Mouse (Mus musculus): ENCODE results near the gene Micu1. TPM values are rescaled to one million over a fixed set of nuclear protein-coding genes. Genes with fewer than 3 reads are reported as not detected.
"Not testable (repeated sequence)": the region's sequence is repeated elsewhere in the genome, so short reads cannot be mapped to it uniquely, and the experiment has no call there.

The Micu1 gene
- 42.0 and 46.6 TPM in 2 replicates for polyA plus RNA-seq (2012; ENCODE audit: insufficient read depth, insufficient read length, missing spikeins)

DNA sequence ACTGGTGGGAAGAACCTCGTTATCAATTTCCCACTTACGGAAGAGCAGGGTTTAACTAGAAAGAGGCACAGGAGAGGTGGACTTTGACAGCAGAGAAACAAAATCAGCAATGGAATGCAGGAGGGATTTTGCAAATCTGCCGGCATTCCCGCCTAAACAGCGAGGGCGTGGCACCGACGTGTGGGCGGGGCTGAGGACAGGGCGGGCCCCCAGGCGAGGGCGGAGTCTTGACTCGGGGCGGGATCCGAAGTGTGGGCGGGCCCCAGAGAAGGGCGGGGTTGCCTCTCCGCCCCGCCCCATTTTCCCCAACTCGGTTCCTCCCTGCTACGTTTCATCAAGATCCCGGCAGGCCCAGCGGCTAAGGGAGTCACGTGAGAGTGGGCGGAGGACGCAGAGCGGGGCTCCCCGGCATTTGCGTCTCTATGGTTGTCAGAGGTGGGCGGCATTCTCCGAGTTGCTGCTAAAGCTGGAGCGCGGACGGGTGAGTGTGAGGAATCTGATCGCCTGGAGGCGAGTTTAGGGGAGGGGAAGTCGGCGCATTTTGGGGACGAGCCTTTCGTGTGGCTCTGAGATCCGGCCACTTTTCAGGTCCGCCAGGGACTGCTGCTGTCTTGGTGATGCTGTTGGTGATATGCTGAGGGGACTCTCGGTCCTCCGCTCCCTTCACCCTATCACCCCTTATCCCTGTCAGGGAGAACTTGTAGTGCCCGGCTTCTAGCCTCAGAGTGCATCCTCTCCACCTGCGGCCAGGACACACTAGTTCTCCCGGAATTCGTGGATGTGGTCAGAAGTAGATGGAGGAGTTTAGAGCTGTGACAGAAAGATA, at the start of gene Micu1:
Gene Micu1 (plus strand): TSS at position 271 of the 826 bp plus-strand sequence.
- H3K4me1 ChIP-seq (ENCODE audit: control insufficient read depth, insufficient read depth, low read length): peaks cover 9% of the 10 kb centered on the region
- no peak for TF ChIP-seq CTCF (IDR thresholded peaks at IDR 0.05; ENCODE audit: low read depth, low read length)
- TF ChIP-seq POLR2A (IDR thresholded peaks at IDR 0.05; ENCODE audit: borderline replicate concordance, low read depth, low read length): no peak
- peak within 1 kb of the TSS; percentile 15 for H3K27ac ChIP-seq (ENCODE audit: insufficient read depth, low read depth, low read length)
- peak within 1 kb of the TSS; percentile 80 for H3K4me3 ChIP-seq (ENCODE audit: insufficient read depth, low read length)

DNA sequence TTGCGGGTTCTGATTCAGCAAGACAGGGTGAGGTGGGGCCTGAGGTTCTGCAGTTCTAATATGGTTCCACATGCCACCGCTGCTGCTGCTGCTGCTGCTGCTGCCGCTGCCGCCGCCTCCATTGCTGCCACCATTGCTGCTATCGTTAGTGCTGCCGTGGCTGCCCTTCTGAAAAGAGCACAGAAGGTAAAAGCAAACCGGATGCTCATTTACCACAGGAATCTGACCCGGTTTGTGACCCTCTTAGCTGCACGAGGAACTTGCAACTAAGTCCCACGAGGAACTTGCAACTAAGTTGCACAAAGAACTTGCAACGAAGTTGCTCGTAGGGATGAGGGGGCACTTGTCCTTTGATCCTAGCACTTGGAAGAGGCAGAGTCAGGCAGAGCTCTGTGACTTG, 45.5 kb upstream of the Micu1 start:
- TF ChIP-seq POLR2A (IDR thresholded peaks at IDR 0.05; ENCODE audit: borderline replicate concordance, low read depth, low read length) (no peak), CTCF (IDR thresholded peaks at IDR 0.05; ENCODE audit: low read depth, low read length) (no peak)
- no peak overlapping the region for H3K27ac ChIP-seq (ENCODE audit: insufficient read depth, low read depth, low read length)
- H3K4me3 ChIP-seq (ENCODE audit: insufficient read depth, low read length): no peak overlapping the region
- H3K4me1 ChIP-seq (ENCODE audit: control insufficient read depth, insufficient read depth, low read length): peaks cover 2% of the 10 kb centered on the region; the same call in 1 of the 2 replicates

DNA sequence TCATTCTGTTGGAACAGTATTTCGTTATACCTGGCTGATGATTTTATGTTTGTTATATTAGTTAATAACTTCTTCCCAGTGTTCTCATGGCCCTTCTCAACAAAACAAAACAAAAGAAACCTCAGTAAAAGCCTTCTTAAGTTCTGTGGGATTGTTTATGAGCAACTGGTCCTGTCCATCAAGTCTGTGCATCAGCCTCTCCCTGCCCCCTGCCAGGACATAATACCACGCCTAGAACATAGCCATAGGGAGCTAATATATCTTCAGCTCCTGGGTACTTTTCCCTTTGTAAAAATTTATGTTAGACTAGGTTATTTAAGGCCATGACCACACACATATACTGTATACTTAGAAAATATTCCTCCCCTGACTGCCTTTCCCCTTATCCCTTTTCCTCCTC, 37.5 kb upstream of the Micu1 start:
- TF ChIP-seq CTCF (IDR thresholded peaks at IDR 0.05; ENCODE audit: low read depth, low read length) (no peak), POLR2A (IDR thresholded peaks at IDR 0.05; ENCODE audit: borderline replicate concordance, low read depth, low read length) (no peak)
- Histone ChIP-seq H3K27ac (ENCODE audit: insufficient read depth, low read depth, low read length) (no peak overlapping the region), H3K4me1 (ENCODE audit: control insufficient read depth, insufficient read depth, low read length) (peaks cover 17% of the 10 kb centered on the region), H3K4me3 (ENCODE audit: insufficient read depth, low read length) (no peak overlapping the region)

DNA sequence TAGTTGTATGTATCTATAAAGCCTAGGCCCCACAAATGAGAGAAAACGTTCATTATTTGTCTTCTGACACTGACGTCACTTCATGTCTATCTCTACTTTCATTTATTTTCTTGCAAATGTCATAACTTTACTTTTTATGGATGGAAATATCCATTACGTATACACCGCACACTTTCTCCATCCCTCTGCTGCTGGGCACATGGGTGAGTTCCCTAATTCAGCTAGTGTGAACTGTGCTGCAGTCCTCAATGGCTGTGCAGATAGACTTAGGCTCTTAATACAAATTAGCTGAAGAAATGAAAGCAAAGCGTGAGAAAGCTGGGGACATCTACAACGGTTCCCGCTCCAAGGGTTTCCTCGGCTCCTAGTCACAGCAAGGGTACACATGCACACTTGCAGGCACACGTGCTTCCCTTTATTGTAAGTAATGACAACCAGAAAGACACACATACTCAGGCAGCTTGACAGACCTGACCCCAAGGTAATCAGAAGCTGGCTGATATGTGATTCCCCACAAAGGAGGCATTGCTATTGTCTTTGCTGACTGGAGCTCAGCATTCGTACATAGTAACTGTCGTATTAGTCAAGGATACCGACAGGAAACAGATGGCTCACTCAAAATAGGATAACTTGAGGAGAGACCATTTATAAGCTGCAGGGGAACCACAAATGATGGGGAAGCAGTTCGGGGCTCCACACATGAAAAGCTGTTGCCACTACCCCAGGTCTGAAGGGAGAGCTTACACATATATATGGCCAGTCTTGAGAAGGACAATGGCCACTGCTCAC, 36.6 kb upstream of the Micu1 start:
- peaks cover 17% of the 10 kb centered on the region for H3K4me1 ChIP-seq (ENCODE audit: control insufficient read depth, insufficient read depth, low read length)
- H3K4me3 ChIP-seq (ENCODE audit: insufficient read depth, low read length): no peak overlapping the region
- no peak overlapping the region for H3K27ac ChIP-seq (ENCODE audit: insufficient read depth, low read depth, low read length)
- TF ChIP-seq POLR2A (IDR thresholded peaks at IDR 0.05; ENCODE audit: borderline replicate concordance, low read depth, low read length) (no peak), CTCF (IDR thresholded peaks at IDR 0.05; ENCODE audit: low read depth, low read length) (no peak)

DNA sequence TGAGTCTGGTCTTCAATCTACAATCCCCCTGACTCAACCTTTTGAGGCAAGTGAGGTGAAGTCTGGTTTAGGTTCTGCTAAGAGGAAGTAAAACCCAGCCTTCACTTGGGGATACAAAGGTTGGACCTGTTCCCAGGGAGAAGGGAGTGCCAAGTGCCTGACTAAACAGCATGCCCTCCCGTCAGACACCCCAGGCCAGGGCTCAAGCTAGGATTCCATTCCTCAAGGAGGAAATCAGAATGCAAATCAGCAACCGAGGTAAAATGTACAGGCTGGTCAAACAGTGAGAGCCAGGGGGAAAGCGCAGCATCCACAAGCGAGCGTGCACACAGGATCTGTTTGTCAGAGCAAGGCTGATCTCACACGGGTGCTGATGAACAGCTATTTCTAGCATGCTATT, 34.9 kb upstream of the Micu1 start:
- H3K4me3 ChIP-seq (ENCODE audit: insufficient read depth, low read length): no peak overlapping the region
- no peak overlapping the region for H3K27ac ChIP-seq (ENCODE audit: insufficient read depth, low read depth, low read length)
- peaks cover 17% of the 10 kb centered on the region for H3K4me1 ChIP-seq (ENCODE audit: control insufficient read depth, insufficient read depth, low read length)
- TF ChIP-seq POLR2A (IDR thresholded peaks at IDR 0.05; ENCODE audit: borderline replicate concordance, low read depth, low read length): no peak
- no peak for TF ChIP-seq CTCF (IDR thresholded peaks at IDR 0.05; ENCODE audit: low read depth, low read length)

DNA sequence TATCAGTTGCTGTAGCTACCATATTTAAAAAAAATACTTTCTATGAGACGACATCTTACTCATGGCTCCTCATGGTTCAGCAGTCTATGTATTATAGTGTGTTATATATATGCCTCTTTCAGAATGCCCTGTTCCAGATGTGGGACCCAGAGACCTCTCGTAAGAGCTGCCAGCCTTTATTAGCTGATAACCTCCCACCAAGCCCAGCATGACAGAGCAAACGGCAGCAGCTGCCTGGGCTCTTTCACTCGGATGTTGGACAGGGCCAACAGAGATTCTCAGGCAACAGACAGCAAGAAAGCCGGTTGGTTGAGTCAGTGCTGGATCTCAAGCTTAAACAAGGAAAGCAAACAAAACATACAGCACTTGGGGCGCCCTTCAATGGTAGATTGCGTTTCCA, 33.8 kb upstream of the Micu1 start:
- no peak for TF ChIP-seq CTCF (IDR thresholded peaks at IDR 0.05; ENCODE audit: low read depth, low read length)
- TF ChIP-seq POLR2A (IDR thresholded peaks at IDR 0.05; ENCODE audit: borderline replicate concordance, low read depth, low read length): no peak
- Histone ChIP-seq H3K27ac (ENCODE audit: insufficient read depth, low read depth, low read length) (no peak overlapping the region), H3K4me1 (ENCODE audit: control insufficient read depth, insufficient read depth, low read length) (peaks cover 17% of the 10 kb centered on the region), H3K4me3 (ENCODE audit: insufficient read depth, low read length) (no peak overlapping the region)

DNA sequence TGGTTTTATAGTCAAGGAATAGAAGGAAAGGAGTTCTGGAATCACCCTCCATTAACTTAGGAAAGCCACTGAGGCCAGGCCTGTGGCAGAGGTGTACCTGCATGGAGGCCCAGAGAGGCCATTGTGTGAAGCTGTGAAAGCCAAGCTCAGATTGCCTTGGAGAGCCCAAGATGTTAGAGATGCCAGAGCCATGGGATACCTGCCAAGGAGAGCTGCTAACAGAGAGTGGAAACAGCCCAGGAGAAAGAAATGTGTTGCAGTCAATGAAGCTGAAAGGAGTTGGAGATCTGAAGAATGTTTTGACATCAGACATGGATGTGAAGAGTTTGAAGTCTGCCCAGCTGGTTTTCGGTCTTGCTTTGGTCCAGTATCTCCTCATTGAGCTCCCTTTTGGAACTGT, 24.4 kb upstream of the Micu1 start:
- TF ChIP-seq CTCF (IDR thresholded peaks at IDR 0.05; ENCODE audit: low read depth, low read length): no peak
- no peak for TF ChIP-seq POLR2A (IDR thresholded peaks at IDR 0.05; ENCODE audit: borderline replicate concordance, low read depth, low read length)
- Histone ChIP-seq H3K4me3 (ENCODE audit: insufficient read depth, low read length) (no peak overlapping the region), H3K27ac (ENCODE audit: insufficient read depth, low read depth, low read length) (no peak overlapping the region), H3K4me1 (ENCODE audit: control insufficient read depth, insufficient read depth, low read length) (no peaks in the 10 kb centered on the region)

DNA sequence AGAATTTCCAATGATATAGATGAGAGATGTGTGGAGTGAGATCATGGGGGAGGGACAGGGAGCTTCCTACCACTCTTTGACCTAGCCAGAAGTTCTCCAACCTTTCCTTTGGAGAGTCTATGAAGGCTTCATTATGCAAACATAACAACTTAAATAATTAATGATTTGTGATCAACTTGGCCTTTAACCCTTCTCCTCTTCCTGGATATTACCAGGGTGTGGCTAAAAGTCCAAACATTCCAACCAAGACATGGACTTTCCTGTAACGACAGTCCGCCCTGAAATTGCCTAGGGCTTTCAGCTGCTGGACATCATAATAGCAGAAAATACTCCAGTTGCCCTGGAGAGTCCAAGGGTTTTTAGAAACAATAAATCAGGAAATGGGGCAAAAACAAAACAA, 23.1 kb upstream of the Micu1 start:
- Histone ChIP-seq H3K27ac (ENCODE audit: insufficient read depth, low read depth, low read length) (no peak overlapping the region), H3K4me3 (ENCODE audit: insufficient read depth, low read length) (no peak overlapping the region), H3K4me1 (ENCODE audit: control insufficient read depth, insufficient read depth, low read length) (no peaks in the 10 kb centered on the region)
- no peak for TF ChIP-seq POLR2A (IDR thresholded peaks at IDR 0.05; ENCODE audit: borderline replicate concordance, low read depth, low read length)
- TF ChIP-seq CTCF (IDR thresholded peaks at IDR 0.05; ENCODE audit: low read depth, low read length): no peak

DNA sequence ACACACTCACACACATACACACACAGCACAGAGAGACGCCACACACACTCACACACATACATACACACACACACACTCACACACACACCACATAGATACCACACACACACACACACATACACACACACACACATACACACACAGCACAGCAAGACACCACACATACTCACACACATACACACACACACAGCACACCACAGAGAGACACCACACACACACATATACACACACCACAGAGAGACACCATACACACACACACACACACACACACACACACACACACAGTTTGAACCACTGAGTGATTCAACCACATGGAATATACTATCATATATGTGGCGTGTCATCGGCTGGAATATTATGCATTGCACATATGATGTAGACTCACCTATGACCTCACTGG, 16.7 kb upstream of the Micu1 start:
- H3K27ac ChIP-seq (ENCODE audit: insufficient read depth, low read depth, low read length); H3K4me3 ChIP-seq (ENCODE audit: insufficient read depth, low read length): not testable (repeated sequence)

DNA sequence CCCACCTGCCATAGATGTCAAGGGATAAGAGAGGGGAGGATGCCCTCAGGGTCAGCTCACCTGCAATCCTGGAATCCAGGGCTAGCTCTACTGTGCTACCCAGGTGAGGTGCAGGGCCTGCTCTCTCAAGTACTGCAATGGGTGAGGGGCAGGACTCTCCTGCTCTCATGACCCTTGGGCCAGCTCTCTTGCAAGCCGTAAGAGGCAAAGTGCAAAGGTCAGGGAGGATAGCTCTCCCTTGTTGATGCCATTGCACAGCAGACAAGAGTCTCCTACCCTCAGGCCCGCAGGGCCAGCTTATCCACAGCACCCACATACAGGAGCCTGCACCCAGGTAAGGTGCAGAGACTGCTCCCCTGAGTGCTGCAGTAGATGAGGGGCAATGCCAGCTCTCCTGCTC, 15.2 kb upstream of the Micu1 start:
- TF ChIP-seq CTCF (IDR thresholded peaks at IDR 0.05; ENCODE audit: low read depth, low read length): no peak
- TF ChIP-seq POLR2A (IDR thresholded peaks at IDR 0.05; ENCODE audit: borderline replicate concordance, low read depth, low read length): no peak
- no peak overlapping the region for H3K4me3 ChIP-seq (ENCODE audit: insufficient read depth, low read length)
- peaks cover under 1% of the 10 kb centered on the region; the same call in 1 of the 2 replicates for H3K4me1 ChIP-seq (ENCODE audit: control insufficient read depth, insufficient read depth, low read length)
- H3K27ac ChIP-seq (ENCODE audit: insufficient read depth, low read depth, low read length): no peak overlapping the region

More for the DNA sequence above, 16.7 kb upstream of the Micu1 start:
- H3K4me1 ChIP-seq (ENCODE audit: control insufficient read depth, insufficient read depth, low read length): not testable (repeated sequence)

All from bone marrow macrophage, adult 2 months (primary cell).